Mouse (Mus musculus) MEL (cell line): ENCODE measurements around the gene Slc25a26.

ENCODE experiments used
- CTCF ChIP-seq, 3 experiments: IDR thresholded peaks in 2 of 3; conservative IDR thresholded peaks in 1 of 3; 2 replicates each; pipeline ENCODE4 v1.5.1; 2011 to 2012; ENCODE audit warnings: low read length in 3 of 3, low read depth in 2 of 3, mild to moderate bottlenecking in 2 of 3, improper control_type of control experiment in 1 of 3, inconsistent platforms in 1 of 3, mixed read lengths in 1 of 3, moderate library complexity in 1 of 3; ENCODE audit not compliant: control insufficient read depth in 1 of 3, insufficient read depth in 1 of 3, poor library complexity in 1 of 3, severe bottlenecking in 1 of 3
- E2F4 ChIP-seq: IDR thresholded peaks from 2 replicates; pipeline ENCODE4 v1.6.1; 2011; ENCODE audit warnings: low read depth, low read length, improper control_type of control experiment, borderline replicate concordance
- EP300 ChIP-seq, 2 experiments: IDR thresholded peaks; 2 replicates each; pipeline ENCODE4 v1.6.1; 2011; ENCODE audit warnings: improper control_type of control experiment in 2 of 2, low read length in 2 of 2, low read depth in 1 of 2, mild to moderate bottlenecking in 1 of 2
- GABPA ChIP-seq: IDR thresholded peaks from 2 replicates; pipeline ENCODE4 v1.6.1; 2012; ENCODE audit warnings: low read depth, mild to moderate bottlenecking, inconsistent platforms, low read length, improper control_type of control experiment, moderate library complexity
- HCFC1 ChIP-seq: IDR thresholded peaks from 2 replicates; pipeline ENCODE4 v1.6.1; 2012; ENCODE audit warnings: low read depth, mild to moderate bottlenecking, inconsistent platforms, low read length, improper control_type of control experiment, moderate library complexity
- POLR2A ChIP-seq, 2 experiments: IDR thresholded peaks; 2 replicates each; pipeline ENCODE4 v1.6.1; 2011 to 2012; ENCODE audit warnings: low read length in 2 of 2, mild to moderate bottlenecking in 2 of 2, control low read depth in 1 of 2, improper control_type of control experiment in 1 of 2, low read depth in 1 of 2, moderate library complexity in 1 of 2; ENCODE audit not compliant: control insufficient read depth in 1 of 2, insufficient read depth in 1 of 2, poor library complexity in 1 of 2
- SIN3A ChIP-seq: IDR thresholded peaks from 2 replicates; pipeline ENCODE4 v1.6.1; 2012; ENCODE audit warnings: low read length, improper control_type of control experiment, inconsistent platforms
- UBTF ChIP-seq: IDR thresholded peaks from 2 replicates; pipeline ENCODE4 v1.6.1; 2012; ENCODE audit warnings: low read depth, mild to moderate bottlenecking, inconsistent platforms, low read length, improper control_type of control experiment, moderate library complexity, borderline replicate concordance; ENCODE audit not compliant: insufficient read depth
- USF2 ChIP-seq, 2 experiments: IDR thresholded peaks; 2 replicates each; pipeline ENCODE4 v1.6.1; 2011 to 2012; ENCODE audit warnings: improper control_type of control experiment in 2 of 2, low read length in 2 of 2, borderline replicate concordance in 1 of 2, inconsistent platforms in 1 of 2, low read depth in 1 of 2, mild to moderate bottlenecking in 1 of 2; ENCODE audit not compliant: insufficient read depth in 1 of 2

DNA sequence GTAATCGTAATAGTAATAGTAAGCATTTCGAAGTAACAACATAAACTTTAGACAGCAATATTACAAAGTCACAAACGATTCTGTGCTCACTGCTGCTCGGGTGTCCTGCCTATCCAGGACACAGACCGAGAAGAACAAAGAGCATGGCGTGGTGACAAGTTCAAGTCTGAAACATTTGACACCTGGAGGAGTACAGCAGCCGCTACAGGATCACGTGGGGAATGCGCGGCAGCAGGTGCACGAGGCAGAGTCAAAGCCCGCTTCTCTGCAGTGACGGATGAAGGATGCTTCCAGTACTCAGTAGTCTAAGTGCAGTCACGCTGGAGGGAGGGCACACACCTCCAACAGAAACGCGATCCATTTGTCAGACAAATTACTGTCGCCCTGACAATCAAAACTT is 151.4 kb downstream of the Slc25a26 start:
- TF ChIP-seq CTCF (IDR thresholded peaks at IDR 0.05 in 2 of 3, conservative IDR thresholded peaks at IDR 0.05 in 1 of 3; ENCODE audit: control insufficient read depth in 1 of 3, insufficient read depth in 1 of 3, low read depth in 2 of 3, low read length in 3 of 3, poor library complexity in 1 of 3, severe bottlenecking in 1 of 3) = no peak
- no peak for TF ChIP-seq POLR2A (IDR thresholded peaks at IDR 0.05; ENCODE audit: control insufficient read depth in 1 of 2, insufficient read depth in 1 of 2, low read depth in 1 of 2, low read length in 2 of 2, poor library complexity in 1 of 2)
- no peak for TF ChIP-seq HCFC1
- no peak for TF ChIP-seq SIN3A
- no peak for TF ChIP-seq EP300 (IDR thresholded peaks at IDR 0.05; ENCODE audit: low read depth in 1 of 2, low read length in 2 of 2)
- TF ChIP-seq GABPA = no peak
- TF ChIP-seq USF2 (IDR thresholded peaks at IDR 0.05; ENCODE audit: borderline replicate concordance in 1 of 2, insufficient read depth in 1 of 2, low read depth in 1 of 2, low read length in 2 of 2) = no peak
- no peak for TF ChIP-seq UBTF
- TF ChIP-seq E2F4 = no peak
